Mouse (Mus musculus): ENCODE data around the gene Pou2f1. TPM values are rescaled to one million over a fixed set of nuclear protein-coding genes. Genes with fewer than 3 reads are reported as not detected.

Pou2f1 gene
- total RNA-seq, 2 experiments from 2014 or later = 12.9 to 21.9 TPM

DNA sequence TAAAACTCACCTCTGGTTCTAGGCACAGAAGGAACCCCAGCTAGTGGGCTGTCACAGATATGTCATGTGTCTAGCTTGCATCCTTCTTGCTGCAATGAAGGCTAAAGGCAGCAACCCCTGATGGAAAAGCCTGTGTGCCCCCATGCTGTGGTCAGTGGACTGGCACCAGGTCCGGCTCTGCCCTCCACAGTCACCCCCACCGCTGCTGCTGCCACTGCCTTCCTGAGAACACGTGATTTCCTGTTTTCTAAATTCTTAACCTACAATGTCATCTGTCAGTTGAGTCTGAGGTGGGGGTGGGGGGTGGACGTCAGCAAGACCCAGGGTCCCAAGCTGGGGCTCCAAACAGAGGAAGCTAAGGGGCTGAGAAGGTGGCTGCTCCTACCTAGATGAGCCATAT, 153.6 kb downstream of the Pou2f1 start:
- peak; percentile 39 for ATAC-seq (ENCODE audit: poor library complexity, severe bottlenecking)

DNA sequence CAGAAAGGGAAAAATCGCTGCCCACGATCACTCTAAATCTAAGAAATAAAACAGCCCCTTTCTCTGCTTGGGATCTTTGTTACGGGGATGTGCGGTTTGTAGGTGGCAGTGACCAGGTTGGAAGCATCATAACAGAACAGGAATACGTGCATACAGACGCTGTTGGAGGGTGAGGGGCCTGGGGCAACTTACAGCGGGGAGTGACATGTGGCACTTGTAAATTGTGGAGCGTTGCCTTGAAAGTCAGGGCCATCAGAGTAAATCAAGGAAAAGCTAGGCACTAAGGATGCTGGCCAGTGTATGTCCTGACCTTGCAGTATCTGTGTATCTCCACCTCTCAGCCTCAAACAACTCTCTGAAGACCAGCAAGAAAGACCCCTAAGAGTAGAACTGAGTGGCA, 154.1 kb downstream of the Pou2f1 start:
- ATAC-seq (ENCODE audit: poor library complexity, severe bottlenecking) = no peak

DNA sequence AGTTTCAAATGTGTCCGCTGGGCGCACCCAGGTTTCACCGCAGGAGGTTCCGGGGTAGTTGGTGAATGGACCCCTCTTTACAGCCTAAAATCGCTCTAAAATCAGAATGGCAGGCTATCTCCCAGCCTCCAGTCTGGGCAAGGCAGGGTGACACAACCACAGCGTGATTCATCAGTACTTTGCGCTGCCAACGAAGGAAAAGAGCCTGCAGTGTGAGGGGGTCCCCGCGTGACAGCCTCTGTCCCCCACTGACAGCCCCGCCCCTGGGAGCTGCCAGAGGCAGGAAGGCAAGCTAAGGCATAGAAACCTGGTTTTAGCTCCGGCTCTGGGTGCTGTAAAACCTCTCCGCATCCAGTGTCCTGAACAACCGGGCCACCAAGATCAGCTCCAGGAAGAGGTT, 157.1 kb downstream of the Pou2f1 start:
- ATAC-seq (ENCODE audit: poor library complexity, severe bottlenecking) = peak; percentile 49

DNA sequence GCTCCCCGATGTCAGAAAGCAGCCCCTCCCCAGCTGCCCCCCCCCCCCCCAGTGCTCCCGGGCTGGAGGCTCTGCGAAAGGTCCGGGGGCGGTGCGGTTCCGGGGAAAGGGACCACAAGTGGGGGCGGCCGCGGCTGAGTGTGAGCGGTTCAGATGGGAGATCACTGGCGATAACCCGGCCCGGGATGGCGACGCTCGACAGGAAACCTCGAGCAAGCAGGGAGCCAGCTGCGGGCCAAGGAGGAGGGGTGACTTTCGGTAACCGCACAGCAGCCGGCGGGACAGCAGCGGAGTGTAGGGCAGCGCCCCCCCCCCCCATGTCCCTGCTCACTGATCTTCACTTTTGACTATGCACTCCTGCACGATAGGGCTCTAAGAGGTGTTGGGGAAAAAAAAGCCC, 157.5 kb downstream of the Pou2f1 start:
- peak; percentile 41 for ATAC-seq (ENCODE audit: poor library complexity, severe bottlenecking)

DNA sequence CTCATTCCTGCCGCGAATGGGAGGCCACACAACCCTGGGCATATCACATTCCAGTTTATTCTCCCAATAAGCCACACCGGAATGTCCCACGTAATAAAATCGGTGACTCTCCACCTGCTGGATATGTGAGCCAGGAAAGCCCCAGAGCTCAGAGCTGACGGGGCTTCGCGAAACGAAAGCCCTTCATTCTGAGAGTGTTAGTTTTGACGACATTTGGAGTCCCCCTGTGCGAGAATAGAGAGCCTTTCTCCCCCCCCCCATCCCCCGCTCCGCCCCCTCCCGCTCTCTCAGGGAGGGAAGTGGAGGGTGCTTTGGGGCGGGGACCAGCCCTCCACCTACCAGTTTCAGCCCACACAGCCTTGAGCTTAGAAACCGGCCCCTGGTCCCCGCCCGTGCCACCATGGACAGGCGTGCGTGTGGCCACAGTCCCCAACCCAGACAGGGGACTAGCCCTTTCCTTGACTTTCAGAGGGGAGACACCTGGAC, 158.0 kb downstream of the Pou2f1 start:
- ATAC-seq (ENCODE audit: poor library complexity, severe bottlenecking) = peak; percentile 43

DNA sequence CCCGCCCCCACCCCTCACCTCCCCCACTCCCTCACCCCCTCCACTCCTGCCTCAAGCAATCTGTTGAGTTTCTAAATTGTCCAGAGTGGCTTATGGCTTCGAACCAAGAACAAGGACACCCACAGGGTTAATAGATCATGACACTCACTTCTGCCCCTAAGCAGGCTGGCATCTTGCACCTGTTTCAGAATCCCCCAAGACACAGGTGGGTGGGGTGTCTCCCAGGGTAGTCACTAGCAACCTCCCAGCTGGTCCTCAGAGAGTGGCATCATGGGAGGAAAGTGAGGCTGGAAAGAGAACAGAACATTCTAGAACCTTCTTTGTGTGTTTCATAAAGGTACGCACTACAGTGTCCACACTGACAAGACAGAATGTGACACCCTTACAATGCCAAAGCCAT, 158.9 kb downstream of the Pou2f1 start:
- ATAC-seq (ENCODE audit: poor library complexity, severe bottlenecking) = no peak

DNA sequence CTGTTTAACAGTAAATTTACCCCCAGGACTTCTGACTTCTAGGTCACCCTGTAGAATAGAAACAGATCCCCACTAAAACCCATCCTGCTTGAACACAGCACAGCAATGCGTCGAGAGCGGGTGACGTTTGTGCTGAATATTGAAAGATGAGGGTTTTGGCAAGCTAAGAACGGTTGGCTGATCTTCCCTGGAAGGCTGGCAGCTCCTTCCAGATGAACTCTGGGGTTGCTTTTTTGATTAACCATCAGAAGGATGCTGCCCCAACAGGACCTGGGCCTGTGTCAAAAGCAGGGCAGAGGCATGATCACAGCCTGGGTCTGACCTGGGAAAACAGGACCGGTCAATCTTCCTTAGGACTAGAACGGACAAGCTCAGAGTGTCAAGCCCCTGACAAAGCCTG, 160.3 kb downstream of the Pou2f1 start:
- ATAC-seq (ENCODE audit: poor library complexity, severe bottlenecking) = no peak

GRCm38 (mm10) chr1:165840548-165841230, 161.8 kb downstream of the Pou2f1 start:
- peak; percentile 23 for ATAC-seq (ENCODE audit: poor library complexity, severe bottlenecking)

DNA sequence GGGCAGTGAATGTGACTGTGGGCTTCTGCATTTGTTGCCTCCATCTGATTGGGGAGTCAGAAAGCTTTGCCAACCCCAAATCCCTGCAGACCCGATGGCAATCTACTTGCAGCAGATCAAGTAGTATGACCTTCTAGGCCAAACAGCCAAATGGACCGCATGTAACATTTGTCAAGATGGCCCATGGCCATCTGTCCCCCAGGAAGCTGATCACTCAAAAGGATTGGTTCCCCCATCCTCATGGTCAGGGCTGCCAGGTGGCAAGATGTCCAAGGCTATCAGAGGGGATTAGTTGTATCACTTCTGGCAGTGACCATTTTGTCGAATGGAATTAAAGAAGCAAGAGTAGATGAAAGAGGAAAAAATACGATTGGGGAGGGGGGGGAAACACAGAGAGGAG, 163.3 kb downstream of the Pou2f1 start:
- ATAC-seq (ENCODE audit: poor library complexity, severe bottlenecking) = no peak

GRCm38 (mm10) chr1:165837546-165837945, 164.9 kb downstream of the Pou2f1 start:
- no peak for ATAC-seq (ENCODE audit: poor library complexity, severe bottlenecking)

- ATAC-seq (ENCODE audit: poor library complexity, severe bottlenecking) = no peak
Observed at GRCm38 (mm10) chr1:165836461-165836860, 166.0 kb downstream of the Pou2f1 start.

- ATAC-seq (ENCODE audit: poor library complexity, severe bottlenecking) = no peak
Observed at GRCm38 (mm10) chr1:165834633-165834975, 167.9 kb downstream of the Pou2f1 start.

GRCm38 (mm10) chr1:165833910-165834632, 168.4 kb downstream of the Pou2f1 start:
- ATAC-seq (ENCODE audit: poor library complexity, severe bottlenecking) = no peak

- no peak for ATAC-seq (ENCODE audit: poor library complexity, severe bottlenecking)
Observed at GRCm38 (mm10) chr1:165833244-165833643, 169.2 kb downstream of the Pou2f1 start.

DNA sequence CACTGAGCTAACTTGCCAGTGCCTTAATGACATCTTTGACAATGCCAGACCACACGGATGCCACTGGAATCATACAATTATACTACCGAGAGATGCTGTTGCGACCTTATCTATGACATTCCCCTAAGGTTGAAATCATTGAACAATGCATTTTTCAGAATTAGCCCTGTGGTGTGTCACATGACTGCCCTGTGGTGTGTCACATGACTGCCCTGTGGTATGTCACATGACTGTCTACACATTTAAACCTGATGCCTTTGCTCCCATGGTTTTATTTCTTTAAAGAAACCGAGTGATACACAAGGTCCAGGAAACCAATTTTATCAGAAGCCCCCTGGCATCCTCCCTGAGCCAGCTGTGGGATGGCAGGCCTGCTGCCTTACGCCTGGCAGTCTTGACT, 172.6 kb downstream of the Pou2f1 start:
- ATAC-seq (ENCODE audit: poor library complexity, severe bottlenecking) = no peak

GRCm38 (mm10) chr1:165828615-165829014, 173.9 kb downstream of the Pou2f1 start:
- peak; percentile 40; the same call in 1 of the 2 replicates for ATAC-seq (ENCODE audit: poor library complexity, severe bottlenecking)

- ATAC-seq (ENCODE audit: poor library complexity, severe bottlenecking) = no peak
Observed at GRCm38 (mm10) chr1:165828173-165828572, 174.3 kb downstream of the Pou2f1 start.

DNA sequence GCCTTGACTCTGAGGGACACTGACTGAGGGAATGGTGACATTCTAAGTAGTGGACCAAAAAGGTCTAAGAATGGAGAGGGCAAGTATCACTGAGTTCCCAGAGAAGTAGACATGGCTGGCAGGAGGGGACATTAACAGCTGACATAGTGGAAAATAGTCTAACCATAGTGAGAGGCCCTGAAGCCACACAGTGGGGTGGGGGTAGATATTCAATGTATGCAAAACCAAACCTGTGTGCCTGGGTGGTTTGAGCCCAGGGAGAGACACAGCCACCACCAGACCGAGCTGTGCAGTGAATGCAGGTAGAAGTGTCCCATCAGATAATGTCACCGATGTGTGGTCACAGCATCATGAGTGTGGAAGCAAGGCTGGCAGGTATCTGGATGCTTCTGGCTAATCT, 180.4 kb downstream of the Pou2f1 start:
- no peak for ATAC-seq (ENCODE audit: poor library complexity, severe bottlenecking)

DNA sequence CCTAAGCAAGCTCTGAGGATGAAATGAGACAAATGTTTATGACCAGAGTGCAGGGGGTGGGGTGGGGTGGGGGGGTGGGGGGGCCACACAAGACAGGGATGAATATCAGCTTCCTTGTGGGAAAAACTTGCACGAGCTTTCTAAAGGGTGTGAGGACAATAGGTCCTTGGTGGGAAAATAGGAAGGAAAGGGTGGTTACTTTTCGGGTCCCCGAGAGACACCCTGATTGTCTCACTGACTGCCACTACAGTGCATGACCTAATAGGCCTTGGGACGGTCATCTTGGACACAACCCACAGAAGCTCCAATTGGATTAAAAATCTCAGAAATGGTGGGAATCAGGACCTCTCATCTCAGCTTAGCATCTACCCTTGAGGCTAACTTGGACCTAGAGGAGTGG, 183.3 kb downstream of the Pou2f1 start:
- ATAC-seq (ENCODE audit: poor library complexity, severe bottlenecking) = no peak

GRCm38 (mm10) chr1:165818145-165818860, 184.2 kb downstream of the Pou2f1 start:
- peak; percentile 52 for ATAC-seq (ENCODE audit: poor library complexity, severe bottlenecking)

GRCm38 (mm10) chr1:165817264-165817663, 185.2 kb downstream of the Pou2f1 start:
- no peak for ATAC-seq (ENCODE audit: poor library complexity, severe bottlenecking)

- ATAC-seq (ENCODE audit: poor library complexity, severe bottlenecking) = peak; percentile 47
Observed at GRCm38 (mm10) chr1:165816391-165816790, 186.1 kb downstream of the Pou2f1 start.
